Mouse (Mus musculus): ENCODE data around the gene Tufm. TPM values are rescaled to one million over a fixed set of nuclear protein-coding genes. Genes with fewer than 3 reads are reported as not detected.
"Not testable (repeated sequence)": the region's sequence is repeated elsewhere in the genome, so short reads cannot be mapped to it uniquely, and the experiment has no call there.

Tufm gene
- polyA plus RNA-seq, 1 experiment: not detected

DNA sequence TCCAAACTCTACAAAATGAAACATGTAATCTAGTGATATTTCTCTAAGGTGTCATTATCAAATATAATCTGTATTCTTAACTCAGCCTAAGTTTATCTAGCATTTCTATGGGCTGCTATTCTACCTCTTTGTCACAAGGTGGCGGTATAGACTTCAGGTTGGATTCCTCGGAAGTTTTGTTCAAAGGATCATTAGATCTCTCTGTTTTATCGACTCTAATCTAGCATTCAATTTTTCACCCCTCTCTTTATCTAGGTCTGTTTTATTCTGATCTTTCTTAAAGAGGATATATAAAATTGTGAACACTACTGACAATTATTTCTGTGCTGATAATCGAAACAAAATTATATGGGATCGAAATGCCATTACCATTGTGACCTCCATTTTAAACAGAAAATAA, 5.5 kb upstream of the Tufm start:
- H3K27ac ChIP-seq (ENCODE audit: insufficient read depth, low read depth, low read length): no peak overlapping the region
- H3K4me3 ChIP-seq (ENCODE audit: insufficient read depth, low read depth, low read length): no peak overlapping the region
- H3K4me1 ChIP-seq (ENCODE audit: control insufficient read depth, insufficient read depth, low read length): peaks cover 2% of the 10 kb centered on the region; the same call in 1 of the 2 replicates
- TF ChIP-seq POLR2A (IDR thresholded peaks at IDR 0.05; ENCODE audit: insufficient read depth, low read depth, low read length) (no peak), CTCF (IDR thresholded peaks at IDR 0.05; ENCODE audit: insufficient read depth, low read depth, low read length) (no peak)
- 19% methylated on average over 5 of the region's 5 CpGs for WGBS

DNA sequence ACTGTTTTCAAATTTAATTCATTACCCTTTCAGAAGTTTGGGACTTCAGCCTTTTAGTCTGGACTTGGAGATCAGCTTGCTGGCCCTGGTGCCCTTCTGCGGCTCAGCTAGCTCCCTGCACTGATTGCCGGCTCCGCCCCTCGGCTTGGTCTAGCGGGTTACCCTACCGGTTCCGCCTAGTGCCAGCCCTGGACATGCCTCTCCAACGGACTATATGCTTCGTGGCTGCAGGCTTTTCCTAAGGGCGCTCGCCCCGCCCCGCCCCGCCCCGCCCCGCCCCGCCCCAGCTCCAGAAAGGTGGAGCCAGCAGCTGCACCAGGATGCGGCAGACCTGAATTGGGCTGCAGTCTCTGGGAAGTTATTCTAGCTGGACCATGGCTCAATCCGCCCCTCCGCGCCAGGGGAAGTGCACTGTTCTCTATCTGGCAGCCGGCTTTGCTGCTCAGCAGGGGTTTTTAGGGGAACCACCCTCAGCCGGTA, 4.7 kb upstream of the Tufm start:
- TF ChIP-seq CTCF (IDR thresholded peaks at IDR 0.05; ENCODE audit: insufficient read depth, low read depth, low read length) (no peak), POLR2A (IDR thresholded peaks at IDR 0.05; ENCODE audit: insufficient read depth, low read depth, low read length) (no peak)
- Histone ChIP-seq H3K4me1 (ENCODE audit: control insufficient read depth, insufficient read depth, low read length) (peaks cover 2% of the 10 kb centered on the region; the same call in 1 of the 2 replicates), H3K27ac (ENCODE audit: insufficient read depth, low read depth, low read length) (no peak overlapping the region), H3K4me3 (ENCODE audit: insufficient read depth, low read depth, low read length) (peak overlapping the region; percentile 47)
- WGBS: 1% methylated on average over 23 of the region's 23 CpGs

DNA sequence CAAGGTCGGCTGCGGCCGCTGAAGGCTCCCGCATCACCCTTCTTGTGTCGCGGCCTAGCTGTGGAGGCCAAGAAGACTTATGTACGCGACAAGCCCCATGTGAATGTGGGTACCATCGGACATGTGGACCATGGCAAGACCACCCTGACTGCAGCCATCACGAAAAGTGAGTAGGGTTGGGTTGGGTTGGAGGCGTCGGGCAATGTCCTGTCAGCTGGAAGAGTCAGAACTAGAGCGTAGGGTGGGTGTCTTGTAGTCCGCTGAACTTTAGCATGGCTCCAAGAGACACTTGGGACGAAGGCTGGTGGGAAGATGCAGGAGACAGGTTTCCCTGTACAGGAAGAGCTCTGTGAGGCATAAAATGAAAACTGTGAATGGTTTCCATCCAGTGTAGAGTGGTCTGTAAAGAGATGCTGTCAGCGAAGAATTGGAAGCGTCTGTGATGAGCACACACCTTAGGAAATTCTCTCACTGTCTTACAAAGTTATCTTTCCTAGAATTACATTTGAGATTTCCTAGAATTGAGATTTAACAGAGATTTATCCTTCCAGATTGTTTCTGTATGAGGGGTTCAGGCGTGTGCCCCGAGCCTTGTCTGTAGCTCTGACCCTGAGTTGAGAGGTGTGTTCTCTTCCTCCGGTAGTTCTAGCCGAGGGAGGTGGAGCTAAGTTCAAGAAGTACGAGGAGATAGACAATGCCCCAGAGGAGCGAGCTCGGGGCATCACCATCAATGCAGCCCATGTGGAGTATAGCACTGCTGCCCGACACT, 640 bp downstream of the Tufm start:
- Histone ChIP-seq H3K27ac (ENCODE audit: insufficient read depth, low read depth, low read length) (peak overlapping the region; percentile 52; the same call in 1 of the 2 replicates), H3K4me3 (ENCODE audit: insufficient read depth, low read depth, low read length) (peak overlapping the region; percentile 74)
- H3K4me1 ChIP-seq (ENCODE audit: control insufficient read depth, insufficient read depth, low read length): not testable (repeated sequence)
- WGBS: 13% methylated on average over 25 of the region's 25 CpGs

DNA sequence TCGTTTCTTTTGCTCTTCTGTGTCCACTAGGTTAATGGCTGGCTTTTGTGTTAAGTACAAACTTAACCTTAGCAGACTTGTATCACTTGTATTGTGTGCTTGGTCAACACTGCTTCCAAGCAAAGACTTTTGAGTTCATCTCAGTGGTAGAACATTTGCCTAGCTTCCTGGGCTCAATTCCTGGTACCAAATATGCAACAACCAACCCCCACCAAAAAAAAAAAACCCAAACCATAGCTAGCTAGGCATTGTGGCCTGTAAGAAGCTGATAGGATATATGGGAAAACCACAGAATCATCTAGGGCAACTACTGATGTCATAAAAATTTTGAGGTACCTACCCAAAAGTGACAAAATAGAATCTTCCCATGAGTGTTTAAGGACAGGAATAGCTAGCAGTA, 3.8 kb downstream of the Tufm start:
- WGBS: 72% methylated on average over 1 of the region's 1 CpGs
- Histone ChIP-seq H3K4me3 (ENCODE audit: insufficient read depth, low read depth, low read length) (no peak overlapping the region), H3K4me1 (ENCODE audit: control insufficient read depth, insufficient read depth, low read length) (peaks cover 7% of the 10 kb centered on the region), H3K27ac (ENCODE audit: insufficient read depth, low read depth, low read length) (no peak overlapping the region)
- TF ChIP-seq POLR2A (IDR thresholded peaks at IDR 0.05; ENCODE audit: insufficient read depth, low read depth, low read length) (no peak), CTCF (IDR thresholded peaks at IDR 0.05; ENCODE audit: insufficient read depth, low read depth, low read length) (no peak)

DNA sequence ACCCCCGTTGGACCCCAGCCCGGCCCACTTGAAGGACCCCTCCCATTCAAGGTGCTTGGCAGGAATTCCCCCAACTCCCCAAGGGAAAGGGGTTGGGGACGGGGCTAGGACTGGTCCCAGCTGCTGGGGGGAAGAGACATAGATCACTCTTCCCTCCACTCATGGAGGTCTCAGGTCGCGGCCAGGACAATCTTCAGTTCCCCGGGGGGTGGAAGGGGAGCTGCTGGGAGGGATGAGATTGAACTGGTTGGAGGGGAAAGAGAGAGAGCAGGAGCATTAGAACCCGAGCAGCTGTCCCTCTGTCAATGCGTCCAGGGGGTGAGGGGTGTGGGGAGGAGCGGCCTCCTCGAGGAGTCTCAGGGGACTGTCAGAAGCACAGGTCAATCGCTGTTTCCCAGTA, 4.8 kb downstream of the Tufm start:
- no peak overlapping the region for H3K4me3 ChIP-seq (ENCODE audit: insufficient read depth, low read depth, low read length)
- H3K27ac ChIP-seq (ENCODE audit: insufficient read depth, low read depth, low read length): no peak overlapping the region
- 52% methylated on average over 11 of the region's 11 CpGs for WGBS
- peaks cover 7% of the 10 kb centered on the region for H3K4me1 ChIP-seq (ENCODE audit: control insufficient read depth, insufficient read depth, low read length)
- no peak for TF ChIP-seq CTCF (IDR thresholded peaks at IDR 0.05; ENCODE audit: insufficient read depth, low read depth, low read length)
- TF ChIP-seq POLR2A (IDR thresholded peaks at IDR 0.05; ENCODE audit: insufficient read depth, low read depth, low read length): no peak

DNA sequence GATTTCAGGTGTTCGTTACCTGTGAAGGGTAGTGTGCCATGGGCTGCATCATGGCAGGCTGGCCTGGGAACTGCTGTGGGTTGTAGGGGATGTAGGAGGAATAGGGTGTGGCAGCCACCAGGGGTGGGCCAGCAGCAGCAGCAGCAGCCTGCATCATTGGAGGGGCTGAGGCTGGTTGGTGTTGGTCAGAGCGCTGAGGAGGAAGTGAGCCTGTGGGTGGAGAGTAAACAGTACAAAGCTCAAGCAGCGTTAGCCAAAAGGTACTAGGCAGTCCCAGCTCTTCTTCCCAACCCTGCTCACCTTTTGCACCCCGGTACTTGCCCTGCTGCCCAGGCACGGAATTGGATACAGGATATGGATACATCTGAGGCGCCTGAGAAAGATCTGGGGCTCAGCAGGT, 7.0 kb downstream of the Tufm start:
- WGBS: 88% methylated on average over 6 of the region's 6 CpGs
- Histone ChIP-seq H3K4me1 (ENCODE audit: control insufficient read depth, insufficient read depth, low read length) (no peaks in the 10 kb centered on the region), H3K27ac (ENCODE audit: insufficient read depth, low read depth, low read length) (no peak overlapping the region), H3K4me3 (ENCODE audit: insufficient read depth, low read depth, low read length) (no peak overlapping the region)
- TF ChIP-seq POLR2A (IDR thresholded peaks at IDR 0.05; ENCODE audit: insufficient read depth, low read depth, low read length) (no peak), CTCF (IDR thresholded peaks at IDR 0.05; ENCODE audit: insufficient read depth, low read depth, low read length) (no peak)

DNA sequence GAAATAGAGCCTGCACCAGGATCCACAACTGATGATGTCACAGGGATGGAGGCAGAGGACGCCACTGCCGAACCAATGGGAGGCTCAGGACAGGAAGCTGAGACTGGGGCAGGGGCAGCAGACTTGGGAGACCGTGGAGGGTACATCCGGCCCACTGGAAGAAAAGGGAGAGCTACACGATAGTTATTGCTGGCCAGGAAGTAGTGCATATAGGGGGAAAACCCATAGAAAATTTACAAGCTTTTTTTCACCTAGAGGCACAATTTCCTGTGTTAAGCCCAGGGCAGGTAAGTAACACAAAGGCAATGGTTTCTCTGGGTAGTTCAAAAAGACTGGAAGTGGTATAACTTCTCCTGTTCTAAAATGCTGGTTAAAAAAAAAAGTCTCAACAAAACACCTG, 9.3 kb downstream of the Tufm start:
- no peak overlapping the region for H3K4me3 ChIP-seq (ENCODE audit: insufficient read depth, low read depth, low read length)
- H3K27ac ChIP-seq (ENCODE audit: insufficient read depth, low read depth, low read length): no peak overlapping the region
- whole genome bisulfite sequencing: 87% methylated on average over 5 of the region's 5 CpGs
- no peak for TF ChIP-seq POLR2A (IDR thresholded peaks at IDR 0.05; ENCODE audit: insufficient read depth, low read depth, low read length)
- TF ChIP-seq CTCF (IDR thresholded peaks at IDR 0.05; ENCODE audit: insufficient read depth, low read depth, low read length): no peak
- no peaks in the 10 kb centered on the region for H3K4me1 ChIP-seq (ENCODE audit: control insufficient read depth, insufficient read depth, low read length)

DNA sequence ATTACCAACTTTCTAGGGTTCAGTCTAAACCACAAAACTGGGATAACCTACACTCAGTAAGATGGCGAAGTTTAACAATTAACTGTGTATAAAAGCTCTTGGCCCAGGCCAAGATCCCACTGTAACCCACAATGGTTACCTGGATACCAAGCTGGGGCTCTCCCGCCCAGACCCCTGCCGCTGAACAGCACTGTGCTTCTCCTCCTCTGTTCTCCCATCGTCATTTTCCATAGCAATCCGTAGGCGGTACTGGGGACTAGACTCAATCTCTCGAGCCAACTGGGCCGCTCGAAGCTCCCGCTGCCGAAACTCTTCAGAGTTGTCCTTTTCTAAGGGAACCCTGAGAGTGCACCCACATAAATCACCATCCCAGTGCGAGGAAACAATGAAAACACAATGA, 10.8 kb downstream of the Tufm start:
- TF ChIP-seq CTCF (IDR thresholded peaks at IDR 0.05; ENCODE audit: insufficient read depth, low read depth, low read length) (no peak), POLR2A (IDR thresholded peaks at IDR 0.05; ENCODE audit: insufficient read depth, low read depth, low read length) (no peak)
- 73% methylated on average over 12 of the region's 12 CpGs for WGBS
- H3K4me3 ChIP-seq (ENCODE audit: insufficient read depth, low read depth, low read length): no peak overlapping the region
- H3K4me1 ChIP-seq (ENCODE audit: control insufficient read depth, insufficient read depth, low read length): no peaks in the 10 kb centered on the region
- H3K27ac ChIP-seq (ENCODE audit: insufficient read depth, low read depth, low read length): no peak overlapping the region

DNA sequence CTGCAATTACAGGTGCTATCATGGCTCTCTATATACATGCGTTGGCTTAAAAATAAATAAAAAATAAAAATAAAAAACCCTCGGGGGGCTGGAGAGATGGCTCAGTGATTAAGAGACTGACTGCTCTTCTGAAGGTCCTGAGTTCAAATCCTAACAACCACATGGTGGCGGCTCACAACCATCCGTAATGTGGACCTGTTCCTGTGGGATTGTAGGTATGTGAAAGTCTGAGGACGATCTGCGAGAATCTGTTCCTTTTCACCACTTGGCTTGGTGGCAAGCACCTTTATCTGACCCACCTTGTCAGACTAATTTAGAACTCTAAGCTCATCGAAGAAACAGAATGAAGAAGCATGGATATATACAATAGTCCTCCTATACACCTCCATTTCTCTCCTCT, 12.3 kb downstream of the Tufm start:
- no peak overlapping the region for H3K27ac ChIP-seq (ENCODE audit: insufficient read depth, low read depth, low read length)
- H3K4me3 ChIP-seq (ENCODE audit: insufficient read depth, low read depth, low read length): no peak overlapping the region
- H3K4me1 ChIP-seq (ENCODE audit: control insufficient read depth, insufficient read depth, low read length): no peaks in the 10 kb centered on the region
- TF ChIP-seq CTCF (IDR thresholded peaks at IDR 0.05; ENCODE audit: insufficient read depth, low read depth, low read length) (no peak), POLR2A (IDR thresholded peaks at IDR 0.05; ENCODE audit: insufficient read depth, low read depth, low read length) (no peak)
- 96% methylated on average over 7 of the region's 7 CpGs for WGBS
